Mouse (Mus musculus) lung, embryonic 16.5 days (tissue): ENCODE results near the gene Zfp951. TPM values are rescaled to one million over a fixed set of nuclear protein-coding genes. Genes with fewer than 3 reads are reported as not detected.
"Not testable (repeated sequence)": the region's sequence is repeated elsewhere in the genome, so short reads cannot be mapped to it uniquely, and the experiment has no call there.

Experiments used
- ATAC-seq: fragments of 200-750 bp; cut with Nextera tagmentation; 2 replicates; pipeline ENCODE4 v1.8.0; 2017; ENCODE audit warnings: low read depth, mild to moderate bottlenecking, moderate library complexity
- H3K27ac ChIP-seq: fragments of 300-500 bp; sonication (generic); 2 replicates; pipeline ENCODE4 v1.5.1; 2014; ENCODE audit warnings: mild to moderate bottlenecking, control low read depth, low read length
- H3K27me3 ChIP-seq: fragments of 300-500 bp; sonication (generic); 2 replicates; pipeline ENCODE4 v1.6.1; 2014; ENCODE audit warnings: low read depth, low read length, mixed read lengths; ENCODE audit not compliant: control insufficient read depth, insufficient read depth
- H3K36me3 ChIP-seq: fragments of 300-500 bp; sonication (generic); 2 replicates; pipeline ENCODE4 v1.6.1; 2014; ENCODE audit warnings: low read length; ENCODE audit not compliant: control insufficient read depth, insufficient read depth
- H3K4me1 ChIP-seq: fragments of 300-500 bp; sonication (generic); replicated peaks from 2 replicates; pipeline ENCODE4 v1.6.1; 2014; ENCODE audit warnings: low read length, mixed read lengths; ENCODE audit not compliant: control insufficient read depth, insufficient read depth
- H3K4me2 ChIP-seq: fragments of 300-500 bp; sonication (generic); 2 replicates; pipeline ENCODE4 v1.6.1; 2014; ENCODE audit warnings: low read depth, low read length, control low read depth
- H3K4me3 ChIP-seq: fragments of 300-500 bp; sonication (generic); 2 replicates; pipeline ENCODE4 v1.5.1; 2014; ENCODE audit warnings: mild to moderate bottlenecking, low read length, control low read depth
- H3K9ac ChIP-seq: fragments of 300-500 bp; sonication (generic); 2 replicates; pipeline ENCODE4 v1.6.1; 2014; ENCODE audit warnings: low read length, control low read depth
- H3K9me3 ChIP-seq: fragments of 300-500 bp; sonication (generic); 2 replicates; pipeline ENCODE4 v1.6.1; 2016; ENCODE audit warnings: low read length; ENCODE audit not compliant: control insufficient read depth
- WGBS: fragments of 180-500 bp; shearing (Covaris S2); extraction: QIAGEN DNeasy Blood & Tissue Kit; methylation state at CpG from one replicate; pipeline ENCODE4 v1.1.7; 2014; 5-methylcytosine and 5-hydroxymethylcytosine counted together
- polyA plus RNA-seq: library from polyadenylated mRNA; unstranded; fragments of >200 nt; fragmentation: Nextera tagmentation; extraction: Ambion mirVana; gene quantifications from 2 replicates; pipeline ENCODE4 v1.2.1, GENCODE M21; 2015

Gene Zfp951
- 3.0 and 4.9 TPM in 2 replicates for polyA plus RNA-seq

- not testable (repeated sequence) for H3K4me1 ChIP-seq, H3K27me3 ChIP-seq, H3K9ac ChIP-seq, H3K36me3 ChIP-seq, H3K9me3 ChIP-seq, H3K27ac ChIP-seq
- peak within 1 kb of the TSS; percentile 39 for H3K4me3 ChIP-seq
- WGBS, result 29% methylated on average over 11 of the region's 12 CpGs
- 0 out of 2 replicates have a peak within 1 kb of the TSS, but pooled peaks have one; percentile 9 for H3K4me2 ChIP-seq
- ATAC-seq, result peak; percentile 92
Measured at GRCm38 (mm10) chr5:104859962-104860525, at the start of gene Zfp951. TSS of gene Zfp951 (minus strand) at chr5:104860070.

DNA sequence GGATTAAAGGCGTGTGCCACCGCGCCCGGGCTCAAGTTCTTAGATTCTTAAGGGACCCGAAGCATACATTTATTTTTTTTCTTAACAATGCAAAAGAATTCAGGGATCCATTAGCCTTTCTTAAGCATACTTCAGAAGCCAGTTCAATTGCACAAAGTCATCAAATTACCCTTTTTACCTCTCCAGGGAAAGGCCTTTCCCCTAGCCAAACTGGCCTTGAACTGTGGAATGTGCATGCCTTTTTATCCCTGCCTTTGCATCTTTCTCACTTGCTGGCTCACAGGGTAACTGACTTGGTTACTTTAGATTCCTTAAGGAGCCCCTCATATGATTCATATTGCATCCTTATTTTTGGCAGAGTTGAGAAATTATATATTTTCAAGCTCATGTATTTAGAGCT lies 46.7 kb upstream of the Zfp951 start:
- not testable (repeated sequence) for H3K9me3 ChIP-seq, H3K27me3 ChIP-seq, H3K4me1 ChIP-seq, ATAC-seq, H3K4me3 ChIP-seq, H3K27ac ChIP-seq, H3K4me2 ChIP-seq, H3K36me3 ChIP-seq, H3K9ac ChIP-seq
- WGBS, result 83% methylated on average over 5 of the region's 5 CpGs

DNA sequence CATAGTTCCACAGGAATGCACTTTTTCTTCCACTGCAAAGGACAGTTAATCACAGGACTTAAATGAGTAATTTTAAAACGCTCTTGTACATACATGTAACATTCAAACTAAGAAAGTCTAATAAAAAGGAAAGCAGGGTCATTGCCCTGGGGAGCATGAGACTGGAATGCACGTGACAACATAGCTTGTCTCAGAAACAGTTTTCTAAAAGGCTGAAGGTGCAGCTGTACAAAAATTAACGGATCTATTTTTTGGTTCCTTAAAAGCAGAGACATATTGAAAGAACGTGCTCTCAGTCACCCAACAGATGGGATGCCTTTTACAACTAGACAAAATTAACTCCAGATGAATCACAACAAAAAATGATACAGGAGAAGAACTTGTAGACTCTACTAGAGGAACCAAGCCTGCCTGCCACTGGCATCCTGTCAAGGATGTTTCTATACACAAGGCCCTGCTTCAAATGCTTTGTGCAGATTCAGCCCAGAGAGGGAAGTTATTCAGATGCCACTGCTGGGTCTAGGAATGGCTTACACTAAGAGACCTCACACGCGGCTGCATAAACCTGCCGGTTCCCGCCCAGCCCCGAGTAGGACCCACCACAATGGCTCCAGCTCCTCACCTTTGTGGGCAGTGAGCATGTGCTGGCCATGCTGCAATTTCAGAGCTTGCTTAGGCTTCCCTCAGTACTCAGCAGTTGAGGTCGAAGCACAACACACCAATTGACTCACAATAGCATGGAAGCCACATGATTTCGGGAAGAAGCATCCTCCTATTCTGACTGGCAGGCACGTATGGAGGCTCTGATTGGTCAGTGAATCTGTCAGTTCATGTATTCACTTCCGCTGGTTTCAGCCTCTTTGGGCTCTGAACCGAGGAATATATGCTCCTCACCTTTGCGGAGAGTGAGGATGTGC lies 567 bp downstream of the Zfp951 start:
- 0 out of 2 replicates have a peak overlapping the region, but pooled peaks have one; percentile 9 for H3K4me2 ChIP-seq
- ATAC-seq, result peak; percentile 79
- H3K4me3 ChIP-seq, result peak overlapping the region; percentile 39
- not testable (repeated sequence) for H3K27ac ChIP-seq, H3K9ac ChIP-seq, H3K4me1 ChIP-seq, H3K27me3 ChIP-seq, H3K36me3 ChIP-seq, H3K9me3 ChIP-seq
- WGBS, result 38% methylated on average over 10 of the region's 15 CpGs

DNA sequence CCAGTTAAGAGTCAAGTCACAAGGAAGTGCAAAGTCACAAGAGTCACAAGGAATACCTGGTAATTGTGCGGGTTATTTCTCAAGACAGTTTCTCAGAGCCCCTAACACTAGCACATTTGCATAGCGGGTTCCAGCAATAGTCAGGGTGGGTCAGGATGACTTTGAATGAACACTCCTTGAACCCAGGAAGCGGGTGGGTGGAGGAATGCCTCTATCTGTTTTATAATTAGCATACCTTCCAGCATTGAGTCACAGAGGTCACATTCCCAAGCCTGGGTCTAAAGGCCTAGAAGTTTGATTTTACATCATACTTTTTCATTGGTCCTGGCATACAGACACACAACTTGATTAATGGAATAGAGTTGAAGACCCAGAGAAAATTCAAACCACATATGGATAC lies 5.3 kb downstream of the Zfp951 start:
- H3K27ac ChIP-seq, H3K36me3 ChIP-seq, H3K27me3 ChIP-seq, H3K4me2 ChIP-seq, H3K4me1 ChIP-seq, H3K9me3 ChIP-seq, H3K9ac ChIP-seq, H3K4me3 ChIP-seq, ATAC-seq: not testable (repeated sequence)
- WGBS, result 85% methylated on average over 3 of the region's 3 CpGs

DNA sequence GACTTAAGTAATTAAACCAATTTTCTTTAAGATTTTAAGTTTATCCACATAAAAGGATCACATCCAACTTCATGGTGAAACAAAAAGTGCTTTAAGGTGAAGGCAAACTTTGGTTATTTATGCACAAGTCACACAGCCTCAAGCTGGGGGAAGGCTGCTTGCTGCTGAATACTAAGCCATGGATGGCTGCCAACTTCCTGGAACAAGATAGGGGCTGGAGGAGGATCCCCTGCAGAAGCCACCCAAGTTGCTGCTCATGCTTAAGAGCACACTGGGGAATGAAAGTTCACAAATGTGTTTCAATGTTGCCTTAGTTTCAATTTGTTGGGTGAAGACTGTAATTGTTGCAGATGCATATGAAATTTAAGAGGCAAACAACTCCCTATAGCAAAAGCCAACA lies 26.5 kb downstream of the Zfp951 start:
- H3K9ac ChIP-seq, result no peak overlapping the region
- H3K27me3 ChIP-seq, result no peaks in the 10 kb centered on the region

DNA sequence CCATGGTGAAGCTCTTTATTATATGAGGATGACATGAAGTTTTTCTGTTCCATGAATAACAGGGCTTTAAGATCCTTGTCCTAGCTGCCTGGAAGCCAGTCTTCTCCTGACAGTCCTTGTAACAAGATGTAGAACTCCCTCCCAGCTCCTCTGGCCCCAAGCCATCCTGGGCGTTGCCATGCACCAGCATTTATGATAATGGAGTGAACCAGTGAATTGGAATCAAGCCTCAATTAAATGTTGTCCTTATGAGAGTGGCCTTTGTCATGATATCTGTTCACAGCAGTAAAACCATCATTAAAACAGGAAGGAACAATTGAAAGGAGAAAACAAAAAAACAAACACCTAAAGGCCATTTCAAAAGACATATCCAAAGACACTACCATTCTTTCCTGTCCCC lies 30.3 kb downstream of the Zfp951 start:
- H3K36me3 ChIP-seq, result no peaks in the 10 kb centered on the region
- no peak overlapping the region for H3K4me3 ChIP-seq
- H3K27me3 ChIP-seq, result no peaks in the 10 kb centered on the region
- H3K4me1 ChIP-seq, result no peaks in the 10 kb centered on the region
- ATAC-seq, result no peak
- no peak overlapping the region for H3K27ac ChIP-seq
- peaks cover 29% of the 10 kb centered on the region for H3K9me3 ChIP-seq
- H3K4me2 ChIP-seq, result no peak overlapping the region
- H3K9ac ChIP-seq, result no peak overlapping the region
- 56% methylated on average over 1 of the region's 1 CpGs for WGBS

More for the DNA sequence above, 26.5 kb downstream of the Zfp951 start:
- Histone ChIP-seq H3K4me1 (no peaks in the 10 kb centered on the region), H3K4me3 (no peak overlapping the region), H3K27ac (no peak overlapping the region), H3K36me3 (no peaks in the 10 kb centered on the region), H3K9me3 (peaks cover 19% of the 10 kb centered on the region), H3K4me2 (no peak overlapping the region)
- ATAC-seq, result no peak

GRCm38 (mm10) chr5:104770138-104770537 lies 89.7 kb downstream of the Zfp951 start:
- H3K27ac ChIP-seq, H3K27me3 ChIP-seq, H3K36me3 ChIP-seq, ATAC-seq, H3K4me2 ChIP-seq, H3K9ac ChIP-seq, H3K4me1 ChIP-seq, H3K4me3 ChIP-seq, H3K9me3 ChIP-seq: not testable (repeated sequence)
- 72% methylated on average over 6 of the region's 6 CpGs for WGBS

Other genes starting within 250 kb of the Zfp951 start
- 1.5 and 1.9 TPM in 2 replicates for gene Abcg3, start 122.6 kb upstream of the Zfp951 start, polyA plus RNA-seq